Mouse (Mus musculus): ENCODE measurements at regions not wholly inside any gene's neighbourhood (a gene's known extent, or its start where the extent isn't known, plus 50 kb on each side); places are given as distances from the start of the nearest gene placed in this dataset.

DNA sequence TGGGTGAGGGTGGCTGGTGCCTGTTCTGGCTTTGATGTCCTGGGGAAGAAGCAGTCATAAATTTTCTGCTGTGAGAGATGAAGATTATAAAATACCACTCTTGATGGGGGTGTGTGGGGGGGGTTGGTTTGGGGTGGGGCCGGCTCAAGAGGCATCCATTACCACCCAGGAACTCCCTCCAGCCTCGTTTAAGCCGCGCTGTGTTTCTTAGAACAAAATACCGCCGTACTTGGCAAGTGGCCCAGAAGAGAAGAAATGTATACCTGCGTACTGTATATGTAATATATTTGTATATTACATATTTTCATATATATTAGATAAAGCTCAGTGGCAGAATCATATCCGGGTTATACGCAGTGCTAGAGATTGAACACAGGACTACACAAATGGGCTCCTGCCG is 434.6 kb upstream of the Tbx3 start:
- no peaks in the 10 kb centered on the region for H3K36me3 ChIP-seq (ENCODE audit: control insufficient read depth, insufficient read depth, low read length)
- ATAC-seq (no peak), DNase-seq (ENCODE audit: low spot score) (no peak)
- H3K27me3 ChIP-seq (replicated peaks; ENCODE audit: control insufficient read depth, insufficient read depth, low read length), result no peaks in the 10 kb centered on the region
- no peaks in the 10 kb centered on the region for H3K9me3 ChIP-seq (replicated peaks; ENCODE audit: control insufficient read depth, low read length)
- H3K4me3 ChIP-seq (ENCODE audit: low read depth, low read length), result no peak overlapping the region
- 87% methylated on average over 10 of the region's 10 CpGs for WGBS
- H3K9ac ChIP-seq (ENCODE audit: low read length), result no peak overlapping the region
- H3K4me2 ChIP-seq (ENCODE audit: low read length), result no peak overlapping the region
- no peak overlapping the region for H3K27ac ChIP-seq (ENCODE audit: low read depth, low read length)
- no peaks in the 10 kb centered on the region for H3K4me1 ChIP-seq (ENCODE audit: control insufficient read depth, insufficient read depth, low read length)

- whole genome bisulfite sequencing, result 67% methylated on average over 10 of the region's 10 CpGs
- no peak for DNase-seq (ENCODE audit: low spot score)
- ATAC-seq, result no peak
Observed at GRCm38 (mm10) chr5:119246824-119247223, 423.6 kb upstream of the Tbx3 start.

DNA sequence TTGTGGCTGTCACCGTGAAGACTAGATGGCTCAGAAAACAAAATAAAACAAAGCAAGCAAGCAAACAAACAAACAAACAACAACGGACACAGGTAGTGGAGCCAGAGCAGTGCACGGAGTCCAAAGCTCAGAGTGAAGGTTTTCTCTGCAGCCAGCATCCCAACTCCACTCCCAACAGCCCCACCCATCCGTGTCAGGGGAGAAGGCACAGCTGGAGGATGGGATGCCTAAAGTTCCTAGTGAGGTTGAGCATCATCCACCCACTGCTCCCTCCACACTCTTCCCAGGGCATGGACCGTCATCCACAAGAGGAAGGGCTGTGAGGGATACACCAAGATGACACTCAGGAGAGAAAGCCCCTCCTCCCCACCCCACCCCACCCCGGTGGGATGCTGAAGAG is 421.8 kb upstream of the Tbx3 start:
- no peak overlapping the region for H3K27ac ChIP-seq (ENCODE audit: low read depth, low read length)
- H3K4me1 ChIP-seq (ENCODE audit: control insufficient read depth, insufficient read depth, low read length), result no peaks in the 10 kb centered on the region
- H3K36me3 ChIP-seq (ENCODE audit: control insufficient read depth, insufficient read depth, low read length), result no peaks in the 10 kb centered on the region
- H3K4me2 ChIP-seq (ENCODE audit: low read length), result no peak overlapping the region
- ATAC-seq (no peak), DNase-seq (ENCODE audit: low spot score) (no peak)
- H3K9me3 ChIP-seq (replicated peaks; ENCODE audit: control insufficient read depth, low read length), result no peaks in the 10 kb centered on the region
- 77% methylated on average over 6 of the region's 6 CpGs for WGBS
- no peaks in the 10 kb centered on the region for H3K27me3 ChIP-seq (replicated peaks; ENCODE audit: control insufficient read depth, insufficient read depth, low read length)
- no peak overlapping the region for H3K9ac ChIP-seq (ENCODE audit: low read length)
- no peak overlapping the region for H3K4me3 ChIP-seq (ENCODE audit: low read depth, low read length)

More at GRCm38 (mm10) chr5:119246824-119247223, 423.6 kb upstream of the Tbx3 start:
- Histone ChIP-seq H3K27me3 (replicated peaks; ENCODE audit: control insufficient read depth, insufficient read depth, low read length) (no peaks in the 10 kb centered on the region), H3K9me3 (replicated peaks; ENCODE audit: control insufficient read depth, low read length) (no peaks in the 10 kb centered on the region), H3K9ac (ENCODE audit: low read length) (no peak overlapping the region), H3K27ac (ENCODE audit: low read depth, low read length) (no peak overlapping the region), H3K36me3 (ENCODE audit: control insufficient read depth, insufficient read depth, low read length) (no peaks in the 10 kb centered on the region), H3K4me1 (ENCODE audit: control insufficient read depth, insufficient read depth, low read length) (no peaks in the 10 kb centered on the region), H3K4me3 (ENCODE audit: low read depth, low read length) (no peak overlapping the region), H3K4me2 (ENCODE audit: low read length) (no peak overlapping the region)

GRCm38 (mm10) chr5:119249124-119249718 is 421.2 kb upstream of the Tbx3 start:
- 80% methylated on average over 6 of the region's 6 CpGs for WGBS
- no peaks in the 10 kb centered on the region for H3K27me3 ChIP-seq (replicated peaks; ENCODE audit: control insufficient read depth, insufficient read depth, low read length)
- DNase-seq (ENCODE audit: low spot score) (no peak), ATAC-seq (no peak)
- no peak overlapping the region for H3K4me2 ChIP-seq (ENCODE audit: low read length)
- H3K27ac ChIP-seq (ENCODE audit: low read depth, low read length), result no peak overlapping the region
- no peak overlapping the region for H3K4me3 ChIP-seq (ENCODE audit: low read depth, low read length)
- H3K9me3 ChIP-seq (replicated peaks; ENCODE audit: control insufficient read depth, low read length), result no peaks in the 10 kb centered on the region
- H3K4me1 ChIP-seq (ENCODE audit: control insufficient read depth, insufficient read depth, low read length), result no peaks in the 10 kb centered on the region
- H3K36me3 ChIP-seq (ENCODE audit: control insufficient read depth, insufficient read depth, low read length), result no peaks in the 10 kb centered on the region
- no peak overlapping the region for H3K9ac ChIP-seq (ENCODE audit: low read length)

GRCm38 (mm10) chr5:119251311-119252047 is 419.0 kb upstream of the Tbx3 start:
- H3K9ac ChIP-seq (ENCODE audit: low read length), result no peak overlapping the region
- no peaks in the 10 kb centered on the region for H3K36me3 ChIP-seq (ENCODE audit: control insufficient read depth, insufficient read depth, low read length)
- no peaks in the 10 kb centered on the region for H3K27me3 ChIP-seq (replicated peaks; ENCODE audit: control insufficient read depth, insufficient read depth, low read length)
- H3K27ac ChIP-seq (ENCODE audit: low read depth, low read length), result no peak overlapping the region
- DNase-seq (ENCODE audit: low spot score) (no peak), ATAC-seq (no peak)
- H3K4me1 ChIP-seq (ENCODE audit: control insufficient read depth, insufficient read depth, low read length), result no peaks in the 10 kb centered on the region
- no peaks in the 10 kb centered on the region for H3K9me3 ChIP-seq (replicated peaks; ENCODE audit: control insufficient read depth, low read length)
- 44% methylated on average over 9 of the region's 9 CpGs for WGBS
- H3K4me2 ChIP-seq (ENCODE audit: low read length), result no peak overlapping the region
- no peak overlapping the region for H3K4me3 ChIP-seq (ENCODE audit: low read depth, low read length)

GRCm38 (mm10) chr5:119257374-119258120 is 412.9 kb upstream of the Tbx3 start:
- 38% methylated on average over 21 of the region's 21 CpGs for WGBS
- Histone ChIP-seq H3K27ac (ENCODE audit: low read depth, low read length) (no peak overlapping the region), H3K9me3 (replicated peaks; ENCODE audit: control insufficient read depth, low read length) (no peaks in the 10 kb centered on the region), H3K9ac (ENCODE audit: low read length) (no peak overlapping the region), H3K27me3 (replicated peaks; ENCODE audit: control insufficient read depth, insufficient read depth, low read length) (no peaks in the 10 kb centered on the region), H3K36me3 (ENCODE audit: control insufficient read depth, insufficient read depth, low read length) (no peaks in the 10 kb centered on the region), H3K4me2 (ENCODE audit: low read length) (no peak overlapping the region), H3K4me1 (ENCODE audit: control insufficient read depth, insufficient read depth, low read length) (peaks cover 2% of the 10 kb centered on the region; the same call in 1 of the 2 replicates), H3K4me3 (ENCODE audit: low read depth, low read length) (no peak overlapping the region)
- ATAC-seq, result no peak
- DNase-seq (ENCODE audit: low spot score), result peak; percentile 23

DNA sequence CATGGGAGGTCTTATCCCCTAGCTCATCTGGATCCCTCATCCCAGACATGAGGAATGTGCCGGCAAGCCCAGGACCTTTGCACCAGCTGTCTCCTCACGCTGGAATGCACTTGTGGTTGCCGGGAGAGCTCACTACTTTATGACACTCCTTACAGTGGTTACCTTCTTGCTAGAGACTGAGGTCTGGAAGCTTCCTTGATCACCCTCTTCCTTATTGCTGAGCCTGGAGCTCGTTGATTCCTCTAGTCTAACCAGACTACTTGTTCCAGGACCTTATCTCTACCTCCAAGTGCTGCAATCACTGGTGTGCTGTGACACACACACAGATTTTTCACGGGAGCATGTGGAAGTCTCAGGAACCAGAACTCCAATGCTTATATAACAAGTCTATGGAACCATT is 411.6 kb upstream of the Tbx3 start:
- WGBS, result 88% methylated on average over 5 of the region's 5 CpGs

DNA sequence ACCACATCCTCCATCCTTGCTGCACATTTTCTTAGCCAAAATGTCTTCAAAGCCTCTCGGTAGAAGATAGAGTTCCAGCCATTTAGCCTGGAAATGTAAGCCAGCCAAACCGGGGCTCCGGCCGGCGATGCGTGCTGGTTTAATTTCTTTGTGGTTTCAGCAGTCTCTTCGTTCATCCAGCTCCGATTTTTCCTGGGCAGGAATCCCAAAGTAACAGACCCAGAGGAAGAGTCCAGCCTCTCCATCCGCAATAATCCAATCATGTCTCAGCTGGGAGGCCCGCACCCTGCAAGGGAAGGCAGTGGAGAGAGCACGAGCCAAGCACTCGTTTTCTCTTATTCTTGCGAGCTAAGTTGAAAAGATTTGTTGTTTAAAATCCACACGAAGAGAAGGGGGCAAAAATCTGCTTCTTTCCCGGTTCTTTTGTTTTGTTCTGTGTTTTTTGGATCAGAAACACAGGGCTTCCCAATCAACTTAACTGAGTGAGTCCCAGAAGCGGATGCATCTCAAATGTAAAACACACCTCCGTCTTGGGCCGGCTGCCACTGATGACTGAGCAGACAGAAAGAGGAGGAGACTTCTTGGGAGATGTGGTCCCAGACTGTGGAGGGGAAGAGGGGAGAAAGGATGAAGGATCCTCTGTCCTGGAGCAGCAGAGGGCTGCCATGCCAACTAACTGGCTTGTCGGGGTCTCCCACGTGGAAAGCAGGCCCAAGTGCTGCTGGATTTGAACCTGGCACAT is 405.1 kb upstream of the Tbx3 start:
- Histone ChIP-seq H3K4me3 (ENCODE audit: low read depth, low read length) (no peak overlapping the region), H3K4me1 (ENCODE audit: control insufficient read depth, insufficient read depth, low read length) (no peaks in the 10 kb centered on the region), H3K9me3 (replicated peaks; ENCODE audit: control insufficient read depth, low read length) (no peaks in the 10 kb centered on the region), H3K9ac (ENCODE audit: low read length) (no peak overlapping the region), H3K27ac (ENCODE audit: low read depth, low read length) (no peak overlapping the region), H3K27me3 (replicated peaks; ENCODE audit: control insufficient read depth, insufficient read depth, low read length) (no peaks in the 10 kb centered on the region), H3K4me2 (ENCODE audit: low read length) (no peak overlapping the region), H3K36me3 (ENCODE audit: control insufficient read depth, insufficient read depth, low read length) (no peaks in the 10 kb centered on the region)
- WGBS, result 57% methylated on average over 20 of the region's 20 CpGs
- ATAC-seq (no peak), DNase-seq (ENCODE audit: low spot score) (peak; percentile 50)

More for the DNA sequence above, 411.6 kb upstream of the Tbx3 start:
- peaks cover 2% of the 10 kb centered on the region; the same call in 1 of the 2 replicates for H3K4me1 ChIP-seq (ENCODE audit: control insufficient read depth, insufficient read depth, low read length)
- H3K27me3 ChIP-seq (replicated peaks; ENCODE audit: control insufficient read depth, insufficient read depth, low read length), result no peaks in the 10 kb centered on the region
- H3K27ac ChIP-seq (ENCODE audit: low read depth, low read length), result no peak overlapping the region
- H3K4me3 ChIP-seq (ENCODE audit: low read depth, low read length), result no peak overlapping the region
- DNase-seq (ENCODE audit: low spot score), result no peak
- no peak overlapping the region for H3K9ac ChIP-seq (ENCODE audit: low read length)
- ATAC-seq, result no peak
- H3K36me3 ChIP-seq (ENCODE audit: control insufficient read depth, insufficient read depth, low read length), result no peaks in the 10 kb centered on the region
- H3K9me3 ChIP-seq (replicated peaks; ENCODE audit: control insufficient read depth, low read length), result no peaks in the 10 kb centered on the region
- H3K4me2 ChIP-seq (ENCODE audit: low read length), result no peak overlapping the region
